Mouse (Mus musculus): Measurements from ENCODE around the gene Ankrd33b. TPM values are rescaled to one million over a fixed set of nuclear protein-coding genes. Genes with fewer than 3 reads are reported as not detected.
A peak's percentile ranks its signal among the peaks of the same experiment; 100 is the strongest.

The Ankrd33b gene
- 6.1 TPM for polyA plus RNA-seq (2012; fragmentation: generic; extraction: Trizol)
- long read RNA-seq, experiment 1, full-length matches to known transcripts = 13 of 20 reads
- long read RNA-seq, experiment 1, partial matches to known transcripts = 1 of 20 reads
- long read RNA-seq, experiment 1, other reads (novel, unspliced or antisense) = 6 of 20 reads
- long read RNA-seq, experiment 2, full-length matches to known transcripts = 79 of 93 reads
- long read RNA-seq, experiment 2, partial matches to known transcripts = 3 of 93 reads
- long read RNA-seq, experiment 2, other reads (novel, unspliced or antisense) = 11 of 93 reads

DNA sequence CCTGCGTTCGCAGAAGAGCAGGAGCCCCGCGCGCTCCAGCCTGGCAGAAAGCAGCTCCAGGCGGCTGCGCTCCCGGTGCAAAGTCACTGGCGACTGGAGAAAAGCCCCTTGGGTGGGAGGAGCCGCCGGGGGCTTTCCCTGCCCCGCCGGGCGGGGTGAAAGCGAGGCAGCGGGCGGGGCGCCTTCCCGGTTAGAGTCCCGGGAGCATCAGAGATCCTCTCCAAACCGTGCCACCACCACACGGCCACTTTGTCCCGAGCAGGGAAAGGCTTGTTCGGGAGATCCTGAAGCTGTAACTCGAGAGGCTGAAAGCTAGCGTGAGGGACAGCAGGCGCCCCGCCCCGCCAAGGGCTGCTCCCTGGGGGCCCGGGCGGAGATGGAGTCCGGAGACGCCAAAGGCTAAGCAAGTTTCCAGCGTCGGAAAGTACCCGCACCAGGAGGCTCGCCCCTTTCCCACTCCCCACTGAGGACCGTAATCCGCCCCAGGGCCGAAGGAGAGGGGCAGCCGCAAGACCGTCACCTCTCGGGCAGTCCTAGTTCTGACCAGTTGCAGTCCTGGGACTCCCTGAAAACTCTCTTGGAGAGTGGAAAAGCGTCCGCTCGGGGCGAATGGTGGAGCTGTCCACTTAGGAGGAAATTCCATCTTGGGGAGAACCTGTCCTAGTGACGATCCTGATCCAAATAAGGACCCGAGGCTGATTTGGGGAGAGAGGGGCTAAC, at the start of gene Ankrd33b:
Gene Ankrd33b (minus strand): TSS at position 246 of the 720 bp plus-strand sequence.
- TF ChIP-seq MYOD1 (IDR thresholded peaks at IDR 0.05; ENCODE audit: control insufficient read depth, insufficient read length, low read depth) (no peak), FOSL1 (IDR thresholded peaks at IDR 0.05; ENCODE audit: insufficient read depth, low read length, poor library complexity, severe bottlenecking) (no peak), USF1 (IDR thresholded peaks at IDR 0.05; ENCODE audit: low read depth) (no peak), MAX (IDR thresholded peaks at IDR 0.05) (no peak), MYOG (IDR thresholded peaks at IDR 0.05; ENCODE audit: control insufficient read depth, extremely low read depth, insufficient read length) (no peak), CTCF (IDR thresholded peaks at IDR 0.05; ENCODE audit: control insufficient read depth, insufficient read depth, insufficient read length) (no peak), CEBPB (IDR thresholded peaks at IDR 0.05; ENCODE audit: low read depth) (no peak)
- Histone ChIP-seq H3K79me2 (ENCODE audit: control insufficient read depth, insufficient read depth) (peaks cover 46% of the 10 kb centered on the region), H3K27me3 (ENCODE audit: control insufficient read depth, insufficient read depth, insufficient read length) (no peaks in the 10 kb centered on the region), H3ac (ENCODE audit: control insufficient read depth, insufficient read length, low read depth) (peak within 1 kb of the TSS; percentile 74), H3K36me3 (ENCODE audit: control insufficient read depth, insufficient read depth) (peaks cover 6% of the 10 kb centered on the region), H3K79me3 (ENCODE audit: low read depth) (peaks cover 29% of the 10 kb centered on the region), H3K4me3 (ENCODE audit: insufficient read depth, poor library complexity, severe bottlenecking) (peak within 1 kb of the TSS; percentile 87)

DNA sequence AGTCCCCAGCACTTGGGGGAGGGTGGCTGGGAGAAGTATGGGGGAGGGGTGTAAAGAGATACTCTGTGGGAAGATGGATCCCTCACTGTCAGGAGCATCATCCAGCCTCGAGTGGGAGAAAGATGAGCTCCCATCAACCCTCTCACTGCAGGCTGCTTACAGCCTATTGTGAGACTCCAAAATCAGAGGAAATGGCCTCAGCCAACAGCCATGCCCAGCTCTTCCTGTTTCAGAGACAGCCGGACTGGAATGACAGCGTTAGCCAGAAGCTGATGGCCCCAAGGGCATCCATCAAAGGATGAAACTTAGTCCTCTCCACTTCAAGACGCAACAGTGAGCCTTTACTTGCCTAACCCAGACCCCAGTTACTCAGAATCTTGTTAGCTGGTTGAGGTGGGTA, 47.7 kb upstream of the Ankrd33b start:
- H3K79me2 ChIP-seq (ENCODE audit: control insufficient read depth, insufficient read depth) = no peaks in the 10 kb centered on the region
- no peaks in the 10 kb centered on the region for H3K36me3 ChIP-seq (ENCODE audit: control insufficient read depth, insufficient read depth)
- H3ac ChIP-seq (ENCODE audit: control insufficient read depth, insufficient read length, low read depth) = no peak overlapping the region
- no peaks in the 10 kb centered on the region for H3K79me3 ChIP-seq (ENCODE audit: low read depth)
- TF ChIP-seq MYOD1 (IDR thresholded peaks at IDR 0.05; ENCODE audit: control insufficient read depth, insufficient read length, low read depth) = no peak
- no peak for TF ChIP-seq CEBPB (IDR thresholded peaks at IDR 0.05; ENCODE audit: low read depth)
- TF ChIP-seq FOSL1 (IDR thresholded peaks at IDR 0.05; ENCODE audit: insufficient read depth, low read length, poor library complexity, severe bottlenecking) = no peak
- TF ChIP-seq MYOG (IDR thresholded peaks at IDR 0.05; ENCODE audit: control insufficient read depth, extremely low read depth, insufficient read length) = no peak
- TF ChIP-seq USF1 (IDR thresholded peaks at IDR 0.05; ENCODE audit: low read depth) = no peak
- no peak for TF ChIP-seq MAX (IDR thresholded peaks at IDR 0.05)
- no peak for TF ChIP-seq CTCF (IDR thresholded peaks at IDR 0.05; ENCODE audit: control insufficient read depth, insufficient read depth, insufficient read length)
- H3K27me3 ChIP-seq (ENCODE audit: control insufficient read depth, insufficient read depth, insufficient read length) = no peaks in the 10 kb centered on the region
- no peak overlapping the region for H3K4me3 ChIP-seq (ENCODE audit: insufficient read depth, poor library complexity, severe bottlenecking)

DNA sequence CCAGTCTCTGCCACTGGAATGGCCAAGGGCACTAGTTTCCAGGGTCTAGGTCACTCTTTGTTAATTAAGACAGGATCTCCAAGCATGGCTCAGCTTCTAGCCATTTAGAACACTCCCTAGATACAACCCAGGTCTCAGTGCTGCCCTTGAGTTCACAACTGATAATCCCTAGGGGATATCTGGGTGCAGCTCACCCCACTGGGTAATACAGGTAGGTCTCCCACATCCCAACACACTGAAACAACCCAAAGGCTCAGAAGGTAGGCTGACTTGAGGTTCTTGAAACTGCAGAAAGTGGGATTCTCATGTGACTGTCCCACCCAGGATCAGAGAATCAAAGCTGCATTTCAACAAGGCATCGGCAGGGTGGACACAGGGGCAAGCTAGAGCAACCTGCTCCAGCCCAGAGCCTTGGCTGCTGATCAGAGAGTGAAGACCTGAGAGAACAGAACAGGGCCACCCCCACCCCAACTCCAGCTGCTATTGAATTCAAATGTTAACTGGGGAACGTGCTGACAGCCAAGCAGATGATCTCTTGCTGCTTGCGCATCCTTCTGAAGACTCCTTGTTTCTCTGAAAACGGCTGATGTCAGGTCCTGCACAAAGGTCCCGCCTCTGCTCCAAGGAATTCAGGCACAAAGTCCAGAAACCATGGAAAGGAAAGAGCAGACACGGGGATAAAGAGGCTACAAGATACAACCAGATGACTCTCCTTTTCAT, 46.8 kb upstream of the Ankrd33b start:
- Histone ChIP-seq H3K27me3 (ENCODE audit: control insufficient read depth, insufficient read depth, insufficient read length) (no peaks in the 10 kb centered on the region), H3K4me3 (ENCODE audit: insufficient read depth, poor library complexity, severe bottlenecking) (no peak overlapping the region), H3K79me2 (ENCODE audit: control insufficient read depth, insufficient read depth) (no peaks in the 10 kb centered on the region), H3ac (ENCODE audit: control insufficient read depth, insufficient read length, low read depth) (no peak overlapping the region), H3K36me3 (ENCODE audit: control insufficient read depth, insufficient read depth) (no peaks in the 10 kb centered on the region), H3K79me3 (ENCODE audit: low read depth) (no peaks in the 10 kb centered on the region)
- TF ChIP-seq MAX (IDR thresholded peaks at IDR 0.05) = no peak

DNA sequence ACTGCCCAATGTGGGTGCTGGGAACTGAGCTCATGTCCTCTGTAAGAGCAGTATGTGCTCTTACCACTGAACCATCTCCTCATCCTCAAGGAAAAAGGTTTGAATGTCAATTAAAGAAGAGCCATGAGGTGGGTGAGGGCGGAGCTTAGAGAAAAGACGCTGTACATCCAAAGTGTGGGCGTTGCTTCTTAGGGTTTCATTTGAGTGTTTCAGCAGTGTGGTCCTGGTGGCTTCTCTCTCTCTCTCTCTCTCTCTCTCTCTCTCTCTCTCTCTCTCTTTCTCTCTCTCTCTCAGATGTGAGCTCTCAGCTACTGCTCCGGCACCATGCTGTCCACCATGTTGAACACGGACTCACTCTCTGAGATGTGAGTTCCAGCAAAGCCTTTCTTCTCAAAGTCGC, 46.1 kb upstream of the Ankrd33b start:
- Histone ChIP-seq H3K79me2 (ENCODE audit: control insufficient read depth, insufficient read depth) (no peaks in the 10 kb centered on the region), H3K79me3 (ENCODE audit: low read depth) (no peaks in the 10 kb centered on the region), H3K4me3 (ENCODE audit: insufficient read depth, poor library complexity, severe bottlenecking) (no peak overlapping the region), H3K27me3 (ENCODE audit: control insufficient read depth, insufficient read depth, insufficient read length) (no peaks in the 10 kb centered on the region), H3ac (ENCODE audit: control insufficient read depth, insufficient read length, low read depth) (no peak overlapping the region), H3K36me3 (ENCODE audit: control insufficient read depth, insufficient read depth) (no peaks in the 10 kb centered on the region)
- no peak for TF ChIP-seq MYOG (IDR thresholded peaks at IDR 0.05; ENCODE audit: control insufficient read depth, extremely low read depth, insufficient read length)
- no peak for TF ChIP-seq FOSL1 (IDR thresholded peaks at IDR 0.05; ENCODE audit: insufficient read depth, low read length, poor library complexity, severe bottlenecking)
- TF ChIP-seq MYOD1 (IDR thresholded peaks at IDR 0.05; ENCODE audit: control insufficient read depth, insufficient read length, low read depth) = no peak
- no peak for TF ChIP-seq CEBPB (IDR thresholded peaks at IDR 0.05; ENCODE audit: low read depth)
- TF ChIP-seq MAX (IDR thresholded peaks at IDR 0.05) = no peak
- no peak for TF ChIP-seq CTCF (IDR thresholded peaks at IDR 0.05; ENCODE audit: control insufficient read depth, insufficient read depth, insufficient read length)
- no peak for TF ChIP-seq USF1 (IDR thresholded peaks at IDR 0.05; ENCODE audit: low read depth)

DNA sequence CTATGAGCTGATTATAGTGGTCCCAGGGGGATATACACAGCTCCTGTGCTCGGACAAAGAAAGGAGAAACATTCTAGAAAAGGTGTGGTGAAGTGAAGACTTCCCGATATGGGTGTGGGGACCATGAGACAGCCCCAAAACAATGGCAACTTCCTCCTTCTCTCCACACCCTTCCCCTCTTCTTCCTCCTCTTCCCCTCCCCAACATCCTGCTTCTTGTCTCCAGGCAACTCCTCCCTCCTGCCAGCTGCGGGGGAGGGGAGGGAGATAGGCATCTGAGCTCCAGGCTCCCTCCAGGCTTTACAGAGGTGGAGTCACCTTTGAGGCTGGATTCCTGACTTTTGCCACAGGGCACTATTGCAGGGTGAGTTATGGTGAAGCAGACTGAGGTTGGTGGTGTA, 45.4 kb upstream of the Ankrd33b start:
- H3K4me3 ChIP-seq (ENCODE audit: insufficient read depth, poor library complexity, severe bottlenecking) = no peak overlapping the region
- no peaks in the 10 kb centered on the region for H3K36me3 ChIP-seq (ENCODE audit: control insufficient read depth, insufficient read depth)
- no peaks in the 10 kb centered on the region for H3K27me3 ChIP-seq (ENCODE audit: control insufficient read depth, insufficient read depth, insufficient read length)
- TF ChIP-seq MYOG (IDR thresholded peaks at IDR 0.05; ENCODE audit: control insufficient read depth, extremely low read depth, insufficient read length) (no peak), FOSL1 (IDR thresholded peaks at IDR 0.05; ENCODE audit: insufficient read depth, low read length, poor library complexity, severe bottlenecking) (no peak), CEBPB (IDR thresholded peaks at IDR 0.05; ENCODE audit: low read depth) (no peak), USF1 (IDR thresholded peaks at IDR 0.05; ENCODE audit: low read depth) (no peak), CTCF (IDR thresholded peaks at IDR 0.05; ENCODE audit: control insufficient read depth, insufficient read depth, insufficient read length) (no peak), MYOD1 (IDR thresholded peaks at IDR 0.05; ENCODE audit: control insufficient read depth, insufficient read length, low read depth) (no peak), MAX (IDR thresholded peaks at IDR 0.05) (no peak)
- H3K79me3 ChIP-seq (ENCODE audit: low read depth) = no peaks in the 10 kb centered on the region
- no peaks in the 10 kb centered on the region for H3K79me2 ChIP-seq (ENCODE audit: control insufficient read depth, insufficient read depth)
- H3ac ChIP-seq (ENCODE audit: control insufficient read depth, insufficient read length, low read depth) = no peak overlapping the region
